Mouse (Mus musculus): ENCODE measurements around the gene Cirbp.
"Not testable (repeated sequence)": the region's sequence is repeated elsewhere in the genome, so short reads cannot be mapped to it uniquely, and the experiment has no call there.

Gene Cirbp

GRCm38 (mm10) chr10:80179068-80180051, 13.6 kb downstream of the Cirbp start, which contains the start of gene Efna2:
Gene Efna2 (plus strand): TSS chr10:80179482.
- no peak for DNase-seq (ENCODE audit: low spot score in 2 of 2)

- no peak for DNase-seq (ENCODE audit: low spot score in 2 of 2)
These were observed 14.5 kb downstream of the Cirbp start for GRCm38 (mm10) chr10:80180288-80180687.

GRCm38 (mm10) chr10:80180823-80181222, 15.0 kb downstream of the Cirbp start:
- no peak for DNase-seq (ENCODE audit: low spot score in 2 of 2)

DNA sequence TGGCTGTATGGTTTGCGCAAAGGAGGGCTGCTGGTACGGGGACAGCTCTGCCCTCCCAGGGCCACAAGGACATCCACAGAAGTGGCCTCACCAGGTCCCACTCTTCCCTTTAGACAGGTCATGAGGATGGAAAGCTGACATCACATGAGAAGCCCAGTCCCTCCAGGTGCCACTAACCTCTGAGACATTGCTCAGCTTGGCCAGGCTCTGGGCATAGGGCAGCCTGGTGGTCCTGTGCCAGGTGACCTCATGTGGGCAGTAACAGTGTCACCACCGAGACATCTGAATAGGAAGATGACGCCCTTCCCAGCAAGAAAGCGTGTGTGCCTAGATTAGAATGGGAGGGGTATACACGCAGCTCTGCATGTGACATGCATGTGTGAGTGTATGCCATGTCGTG, 16.8 kb downstream of the Cirbp start:
- DNase-seq (ENCODE audit: low spot score in 2 of 2): no peak

GRCm38 (mm10) chr10:80186649-80187048, 20.9 kb downstream of the Cirbp start:
- DNase-seq (ENCODE audit: low spot score in 2 of 2): no peak

- DNase-seq (ENCODE audit: low spot score in 2 of 2): no peak
These were observed 22.0 kb downstream of the Cirbp start for GRCm38 (mm10) chr10:80187739-80188138.

- no peak for DNase-seq (ENCODE audit: low spot score in 2 of 2)
These were observed 22.8 kb downstream of the Cirbp start for GRCm38 (mm10) chr10:80188453-80189024.

GRCm38 (mm10) chr10:80189999-80190398, 24.2 kb downstream of the Cirbp start:
- DNase-seq (ENCODE audit: low spot score in 2 of 2): no peak

GRCm38 (mm10) chr10:80190491-80191051, 24.8 kb downstream of the Cirbp start:
- no peak for DNase-seq (ENCODE audit: low spot score in 2 of 2)

DNA sequence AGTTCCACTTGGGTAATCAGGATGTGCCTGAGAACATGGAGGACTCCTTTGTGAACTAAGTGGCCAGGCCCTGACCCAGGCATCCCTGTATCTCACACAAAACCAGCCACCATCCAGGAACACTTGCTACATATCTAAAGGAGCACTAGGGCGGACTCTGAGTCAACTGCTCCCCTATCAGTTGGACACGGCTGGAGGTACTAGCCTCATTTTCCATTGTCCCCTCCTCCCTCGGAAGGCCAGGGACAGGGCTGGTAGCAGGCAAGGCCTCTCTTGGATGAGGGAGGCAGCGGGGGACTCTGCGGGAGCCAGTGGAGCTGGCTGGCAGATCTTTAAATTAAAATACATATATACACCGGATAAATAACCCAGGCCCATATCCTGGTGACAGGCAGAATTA, 28.2 kb downstream of the Cirbp start:
- DNase-seq (ENCODE audit: low spot score in 2 of 2): no peak

DNA sequence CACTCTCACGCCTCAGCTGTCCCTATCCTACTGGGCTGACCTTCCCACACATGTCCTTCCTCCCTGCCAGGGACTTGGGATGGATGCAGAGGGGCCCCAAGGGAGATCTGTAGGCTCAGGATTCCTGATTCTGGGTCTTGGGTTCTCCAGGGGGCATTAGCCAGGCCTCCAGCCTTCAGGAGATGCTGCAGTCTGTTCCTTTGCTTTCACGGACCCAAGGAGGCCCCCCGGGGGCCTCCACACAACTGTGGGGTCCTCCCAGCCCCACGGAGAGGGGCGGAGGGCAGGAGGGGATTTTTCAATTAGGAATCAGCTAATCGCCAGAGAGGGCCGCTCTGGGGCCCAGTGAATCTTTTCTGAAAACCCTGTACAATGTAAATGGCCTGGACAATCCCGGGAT, 28.7 kb downstream of the Cirbp start:
- no peak for DNase-seq (ENCODE audit: low spot score in 2 of 2)

DNA sequence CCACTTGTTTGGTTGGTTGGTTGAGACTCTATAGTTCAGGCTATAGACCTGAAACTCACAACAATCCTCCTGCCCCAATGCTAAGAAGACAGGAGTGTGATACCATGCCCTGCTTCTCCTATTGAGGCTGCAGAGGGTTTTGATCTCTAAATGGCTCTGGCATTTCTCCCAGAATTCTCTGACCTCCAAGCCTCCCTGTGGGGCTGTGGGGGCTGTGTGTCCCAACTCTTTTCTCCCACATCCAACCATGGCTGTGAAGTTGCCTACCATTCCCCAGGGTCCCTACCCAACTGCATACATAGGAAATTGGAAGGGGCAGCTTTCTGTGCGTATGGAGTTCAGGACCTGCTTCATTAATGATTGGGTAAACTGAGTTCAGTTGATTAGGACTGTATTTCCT, 30.4 kb downstream of the Cirbp start:
- DNase-seq (ENCODE audit: low spot score in 2 of 2): no peak

- DNase-seq (ENCODE audit: low spot score in 2 of 2): no peak
These were observed 31.2 kb downstream of the Cirbp start for GRCm38 (mm10) chr10:80196778-80197581.

DNA sequence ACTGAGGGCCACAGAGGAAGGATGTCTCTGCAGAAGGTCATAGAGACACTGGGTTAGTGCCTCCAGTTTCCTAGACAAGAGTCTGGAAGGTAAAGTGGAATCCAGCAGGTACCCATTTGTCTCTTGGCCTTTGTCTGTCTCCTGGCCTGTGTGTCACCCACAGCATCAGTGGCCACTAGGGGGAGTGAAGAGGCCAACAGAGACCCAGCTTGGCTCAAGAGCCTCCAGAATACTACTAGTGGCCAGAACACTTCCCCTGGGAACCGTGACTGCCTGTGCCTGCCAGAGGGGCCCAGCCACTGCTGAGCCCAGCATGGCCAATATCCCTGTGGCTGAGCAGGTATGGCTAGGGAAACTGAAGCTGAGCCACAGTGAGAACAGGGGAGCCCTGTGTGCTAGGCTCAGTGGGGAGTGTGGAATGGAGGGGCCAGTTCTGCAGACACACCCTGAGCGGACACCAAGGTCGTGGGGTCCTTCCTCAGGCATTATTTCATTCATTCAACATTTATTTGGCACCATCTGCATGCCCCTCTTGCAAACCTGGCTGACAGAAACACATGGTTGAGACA, 33.7 kb downstream of the Cirbp start:
- DNase-seq (ENCODE audit: low spot score in 2 of 2): peak; percentile 55 to 77

DNA sequence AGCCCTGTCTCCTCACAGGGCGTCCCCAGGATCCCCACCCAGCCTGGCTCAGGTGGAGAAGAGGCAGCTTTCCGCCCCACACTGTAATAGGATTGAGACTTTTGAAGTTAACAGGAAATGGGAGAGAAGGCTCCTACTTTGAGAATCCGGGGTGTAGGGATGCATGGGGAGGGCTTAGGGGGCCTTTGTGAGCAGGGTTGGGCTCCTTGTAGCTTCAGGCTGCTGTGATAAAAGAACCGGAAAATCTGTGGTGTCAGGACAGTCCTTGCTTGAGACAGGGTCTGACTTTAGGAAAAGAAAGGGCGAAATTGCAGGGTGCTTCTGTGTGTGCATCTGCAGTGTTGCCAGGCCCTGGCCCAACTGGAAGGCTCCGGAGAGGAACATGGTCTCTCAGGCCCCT, 34.7 kb downstream of the Cirbp start:
- no peak for DNase-seq (ENCODE audit: low spot score in 2 of 2)

DNA sequence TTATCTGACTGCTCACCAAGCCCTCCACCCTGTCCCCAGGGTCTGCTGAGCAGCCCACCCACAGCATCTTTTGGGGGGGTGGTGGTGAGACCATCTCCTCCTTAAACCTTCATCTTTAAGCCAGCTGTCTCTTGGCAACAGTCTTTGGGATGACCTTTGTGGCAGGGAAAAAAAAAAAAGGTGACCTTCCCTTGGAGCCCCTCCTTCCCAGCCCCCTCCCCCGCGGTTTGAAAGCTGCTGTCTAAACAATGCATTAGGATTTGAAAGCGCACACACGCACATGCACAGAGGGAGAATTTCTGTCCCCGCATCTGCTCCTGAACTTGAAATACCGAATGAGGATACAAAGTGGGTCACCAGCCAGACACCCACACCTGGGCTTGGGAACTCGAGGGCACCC, 38.3 kb downstream of the Cirbp start:
- no peak for DNase-seq (ENCODE audit: low spot score in 2 of 2)

GRCm38 (mm10) chr10:80207201-80207600, 41.4 kb downstream of the Cirbp start:
- DNase-seq (ENCODE audit: low spot score in 2 of 2): no peak

DNA sequence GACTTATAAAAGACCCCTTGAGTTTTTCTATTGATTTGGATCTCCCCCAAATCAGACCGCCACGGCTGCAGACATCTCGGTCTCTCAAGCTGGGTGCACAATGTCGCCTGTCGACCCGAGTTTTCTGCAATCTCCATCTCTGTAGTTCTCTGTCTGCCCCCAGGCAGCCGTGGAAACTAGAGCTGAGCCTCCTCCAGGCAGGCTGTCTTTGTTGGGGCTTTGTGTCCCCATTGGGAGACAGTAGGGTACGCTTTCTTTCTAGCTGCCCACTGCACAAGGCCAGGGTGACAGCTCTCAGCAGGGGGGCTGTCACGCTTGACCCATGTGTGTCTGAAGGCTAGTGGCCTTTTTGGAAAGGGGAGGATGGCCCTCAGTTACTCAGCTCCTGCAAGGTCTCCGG, 41.9 kb downstream of the Cirbp start:
- no peak for DNase-seq (ENCODE audit: low spot score in 2 of 2)

GRCm38 (mm10) chr10:80208248-80208647, 42.5 kb downstream of the Cirbp start:
- no peak for DNase-seq (ENCODE audit: low spot score in 2 of 2)

- DNase-seq (ENCODE audit: low spot score in 2 of 2): no peak
These were observed 43.1 kb downstream of the Cirbp start for GRCm38 (mm10) chr10:80208841-80209371.

DNA sequence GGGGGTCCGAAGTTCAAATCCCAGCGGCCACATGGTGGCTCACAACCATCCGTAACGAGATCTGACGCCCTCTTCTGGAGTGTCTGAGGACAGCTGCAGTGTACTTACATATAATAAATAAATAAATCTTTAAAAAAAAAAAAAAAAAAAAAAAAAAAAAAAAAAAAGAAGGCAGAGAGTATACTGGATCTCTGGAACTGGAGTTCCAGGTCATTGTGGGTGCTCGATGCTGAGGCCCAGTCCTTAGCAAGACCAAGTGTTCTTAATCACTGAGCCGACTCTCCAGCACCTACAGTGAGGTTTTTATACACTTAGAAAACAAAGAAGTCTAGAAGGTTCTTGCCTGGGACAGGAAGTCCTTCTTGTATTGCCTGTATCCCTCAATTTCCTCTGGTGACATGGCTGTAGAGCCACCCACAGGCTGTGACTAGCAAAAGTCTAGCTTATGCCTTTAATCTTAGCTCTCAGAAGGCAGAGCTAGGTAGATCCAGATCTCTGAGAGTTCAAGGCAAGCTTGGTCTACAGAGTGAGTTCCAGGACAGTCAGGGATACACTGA, 45.8 kb downstream of the Cirbp start:
- not testable (repeated sequence) for DNase-seq (ENCODE audit: low spot score in 2 of 2)

Measured in spleen, postnatal 14 days (tissue).